Mouse (Mus musculus) brain, embryonic 14.5 days (tissue): ENCODE results near the gene Krtap9-3.
"Not testable (repeated sequence)": the region's sequence is repeated elsewhere in the genome, so short reads cannot be mapped to it uniquely, and the experiment has no call there.

Experiments used
- CTCF ChIP-seq: fragments of 200-500 bp; IDR thresholded peaks from 2 replicates; pipeline ENCODE4 v1.5.1; 2012; ENCODE audit warnings: inconsistent platforms, mild to moderate bottlenecking, moderate library complexity, borderline replicate concordance; ENCODE audit not compliant: insufficient read depth, insufficient read length; ENCODE audit errors: extremely low read depth
- POLR2A ChIP-seq: fragments of 200-500 bp; IDR thresholded peaks from 2 replicates; pipeline ENCODE4 v1.6.1; 2012; ENCODE audit warnings: mild to moderate bottlenecking, inconsistent platforms, borderline replicate concordance; ENCODE audit not compliant: poor library complexity, insufficient read depth, insufficient read length, severe bottlenecking; ENCODE audit errors: extremely low read depth

- not testable (repeated sequence) for TF ChIP-seq CTCF, POLR2A
These were observed 5.3 kb upstream of the Krtap9-3 start, which contains the start of gene Gm11938 for GRCm38 (mm10) chr11:99603208-99603607.
